Mouse (Mus musculus) heart, adult 8-10 months (tissue): ENCODE data around the gene 4933428G20Rik. TPM values are rescaled to one million over a fixed set of nuclear protein-coding genes. Genes with fewer than 3 reads are reported as not detected.

Experiments
- DNase-seq: peaks from one replicate; pipeline ENCODE4 v3.0.0; 2022; ENCODE audit warnings: low spot score
- total RNA-seq, 4 experiments: library from RNA; stranded (reverse); gene quantifications; 2 replicates each; pipeline ENCODE4 v1.2.4; 2022

4933428G20Rik gene
- total RNA-seq, 4 experiments from 2014 or later = not detected

DNA sequence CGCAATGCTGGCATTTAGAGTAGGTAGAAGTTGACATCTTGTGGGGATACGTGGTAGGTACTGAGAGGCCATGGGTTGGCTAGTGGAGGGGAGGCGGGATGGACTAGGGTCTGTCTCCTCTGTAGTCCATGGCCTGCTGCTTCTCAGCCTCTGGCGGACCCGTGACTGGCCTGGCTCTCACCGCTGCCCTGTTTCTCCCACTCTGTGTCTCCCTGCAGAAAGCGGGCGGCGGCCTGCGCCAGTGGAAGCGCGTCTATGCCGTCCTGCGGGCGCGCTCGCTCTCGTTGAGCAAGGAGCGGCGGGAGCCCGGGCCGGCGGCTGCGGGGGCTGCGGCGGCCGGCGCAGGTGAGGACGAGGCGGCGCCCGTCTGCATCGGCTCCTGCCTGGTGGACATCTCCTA, 37.0 kb downstream of the 4933428G20Rik start:
- no peak for DNase-seq

DNA sequence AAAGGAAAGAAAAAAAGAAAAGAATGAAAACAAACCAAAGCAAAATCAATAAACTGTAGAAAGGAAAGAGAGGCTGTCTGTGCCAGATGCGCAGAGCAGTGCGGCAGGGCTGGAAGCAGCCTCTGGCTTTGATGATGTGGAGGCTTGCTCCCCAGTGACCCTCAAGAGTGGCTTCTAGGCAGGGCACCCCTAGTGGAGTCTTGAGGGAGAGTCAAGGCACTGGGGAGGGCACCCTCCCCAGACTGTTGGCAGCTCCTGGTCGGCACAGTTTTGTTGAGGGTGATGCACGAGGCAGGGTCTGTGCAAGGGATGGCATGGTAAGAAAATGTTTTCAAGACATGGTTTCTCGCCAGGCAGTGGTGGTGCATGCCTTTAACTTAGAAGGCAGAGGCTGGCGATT, 37.6 kb downstream of the 4933428G20Rik start:
- DNase-seq = no peak

DNA sequence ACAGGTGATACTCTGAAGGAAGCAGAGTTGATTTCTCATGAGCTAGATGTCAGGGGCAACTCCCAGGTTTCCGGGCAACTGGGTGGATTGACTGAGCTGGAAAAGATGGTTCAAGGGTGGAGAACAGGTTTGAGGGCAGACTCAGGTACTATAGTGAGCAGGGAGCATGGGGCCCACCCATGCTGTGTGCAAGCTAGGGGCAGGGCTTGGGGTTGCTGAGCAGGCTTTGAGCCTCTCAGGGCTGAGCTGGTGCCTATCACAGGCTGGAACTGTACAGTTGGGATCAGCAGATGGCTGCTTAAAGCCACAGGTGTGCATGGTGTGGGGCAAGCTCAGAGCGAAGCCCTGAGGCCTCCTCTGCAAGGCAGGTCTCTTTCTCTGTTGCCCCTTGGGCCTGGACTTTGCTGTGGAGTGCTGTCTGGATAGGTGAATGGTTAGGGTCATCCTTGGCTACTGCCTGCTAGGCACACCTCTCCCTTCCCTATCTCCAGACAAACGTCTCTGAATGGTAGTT, 38.8 kb downstream of the 4933428G20Rik start:
- DNase-seq = no peak

DNA sequence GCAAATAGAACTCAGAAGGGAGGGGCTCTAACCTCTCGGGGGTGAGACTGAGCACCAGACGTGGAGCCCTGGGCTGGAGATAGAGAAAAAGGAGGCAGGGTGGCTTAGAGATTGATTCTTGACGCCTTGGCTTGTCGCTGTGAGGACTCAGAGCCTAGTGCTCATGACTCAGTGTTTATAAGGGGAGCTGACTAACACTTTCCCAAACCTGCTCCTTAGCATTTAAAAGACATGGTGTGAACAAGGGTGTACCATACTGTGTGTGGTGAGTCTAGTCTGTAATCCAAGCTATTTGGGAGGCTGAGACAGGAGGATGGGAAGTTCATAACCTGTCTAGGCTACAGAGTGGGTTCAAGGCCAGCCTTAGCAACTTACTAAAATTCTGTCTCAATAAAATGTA, 43.0 kb downstream of the 4933428G20Rik start:
- no peak for DNase-seq

GRCm38 (mm10) chr11:97451625-97452024, 48.5 kb downstream of the 4933428G20Rik start:
- DNase-seq = peak; percentile 44

DNA sequence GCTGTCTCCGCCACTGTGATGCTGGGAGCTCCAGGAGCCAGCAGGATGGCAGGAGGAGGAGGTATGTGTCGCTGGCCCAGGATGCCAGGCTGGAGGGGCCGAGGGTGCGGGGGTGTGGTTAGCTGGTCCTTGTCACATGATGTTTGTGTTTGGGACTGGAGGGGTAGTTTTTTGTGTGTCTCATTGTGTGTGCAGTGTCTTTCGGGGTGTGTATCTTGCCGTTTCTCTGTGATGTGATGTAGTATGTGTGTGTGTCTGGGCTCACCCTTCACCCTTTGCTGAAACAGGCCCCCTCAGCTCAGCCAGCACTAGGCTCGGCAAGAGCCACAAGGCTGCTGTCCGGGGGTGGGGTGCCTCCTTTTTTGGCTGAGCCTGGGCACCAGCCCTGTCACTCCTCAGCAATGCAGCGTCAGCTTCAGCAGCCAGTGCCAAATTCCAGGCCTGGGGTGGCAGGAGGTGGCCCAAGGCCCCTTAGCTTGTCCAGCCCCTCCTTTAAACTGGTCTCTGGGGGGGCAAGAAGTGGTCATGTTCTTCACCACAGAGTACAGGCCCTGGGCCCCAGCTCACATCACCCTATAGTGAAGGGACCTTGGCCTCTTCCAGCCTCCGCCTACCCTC, 49.7 kb downstream of the 4933428G20Rik start:
- DNase-seq = peak; percentile 38

GRCm38 (mm10) chr11:97449601-97450293, 50.4 kb downstream of the 4933428G20Rik start:
- peak; percentile 80 for DNase-seq

- no peak for DNase-seq
These were observed 51.3 kb downstream of the 4933428G20Rik start for GRCm38 (mm10) chr11:97448611-97449394.

DNA sequence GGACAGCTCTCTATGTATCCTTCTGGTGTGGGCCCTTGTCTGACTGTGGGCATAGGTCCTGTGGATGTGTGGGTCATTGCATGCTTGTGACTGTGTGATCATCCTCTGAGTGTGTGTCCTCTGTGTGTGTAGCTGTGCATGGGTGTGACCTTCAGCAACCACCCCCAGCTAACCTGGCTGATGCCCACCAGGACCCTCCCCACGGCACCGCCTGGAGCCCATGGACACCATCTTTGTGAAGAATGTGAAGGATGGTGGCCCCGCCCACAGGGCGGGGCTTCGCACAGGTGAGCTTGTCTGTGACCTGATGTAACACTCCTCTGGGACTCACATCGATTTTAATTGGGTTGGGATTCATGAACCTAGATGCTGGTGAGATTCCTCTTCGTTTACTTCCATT, 52.2 kb downstream of the 4933428G20Rik start:
- DNase-seq = no peak

DNA sequence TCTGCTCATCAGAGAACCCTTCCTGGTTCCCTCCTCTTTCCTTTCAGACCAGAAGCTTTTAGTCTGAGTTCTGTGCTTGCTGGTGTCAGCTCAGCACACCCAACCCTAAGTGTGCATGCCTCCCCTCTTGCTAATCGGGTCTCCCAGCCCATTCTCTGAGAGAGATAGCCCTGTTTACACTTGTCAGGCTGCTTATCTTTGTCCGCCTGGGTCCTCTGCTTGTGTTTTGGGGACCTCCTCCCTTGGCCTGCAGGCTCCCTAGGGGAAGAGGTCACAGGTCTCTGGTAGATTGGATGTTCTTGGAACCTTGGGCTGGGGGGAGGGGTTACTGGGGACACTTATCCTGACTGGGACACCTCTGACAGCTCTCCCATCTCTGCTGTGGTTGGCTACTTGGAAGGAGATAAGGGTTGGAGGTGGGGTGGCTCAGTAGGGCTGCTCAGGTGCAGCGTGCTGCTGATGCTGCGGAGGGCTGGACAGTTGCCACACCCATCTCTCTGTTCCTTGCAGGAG, 54.1 kb downstream of the 4933428G20Rik start:
- no peak for DNase-seq

GRCm38 (mm10) chr11:97445596-97445995, 54.5 kb downstream of the 4933428G20Rik start:
- DNase-seq = no peak

GRCm38 (mm10) chr11:97442891-97443675, 57.1 kb downstream of the 4933428G20Rik start:
- no peak for DNase-seq

GRCm38 (mm10) chr11:97441658-97442125, 58.4 kb downstream of the 4933428G20Rik start:
- no peak for DNase-seq

DNA sequence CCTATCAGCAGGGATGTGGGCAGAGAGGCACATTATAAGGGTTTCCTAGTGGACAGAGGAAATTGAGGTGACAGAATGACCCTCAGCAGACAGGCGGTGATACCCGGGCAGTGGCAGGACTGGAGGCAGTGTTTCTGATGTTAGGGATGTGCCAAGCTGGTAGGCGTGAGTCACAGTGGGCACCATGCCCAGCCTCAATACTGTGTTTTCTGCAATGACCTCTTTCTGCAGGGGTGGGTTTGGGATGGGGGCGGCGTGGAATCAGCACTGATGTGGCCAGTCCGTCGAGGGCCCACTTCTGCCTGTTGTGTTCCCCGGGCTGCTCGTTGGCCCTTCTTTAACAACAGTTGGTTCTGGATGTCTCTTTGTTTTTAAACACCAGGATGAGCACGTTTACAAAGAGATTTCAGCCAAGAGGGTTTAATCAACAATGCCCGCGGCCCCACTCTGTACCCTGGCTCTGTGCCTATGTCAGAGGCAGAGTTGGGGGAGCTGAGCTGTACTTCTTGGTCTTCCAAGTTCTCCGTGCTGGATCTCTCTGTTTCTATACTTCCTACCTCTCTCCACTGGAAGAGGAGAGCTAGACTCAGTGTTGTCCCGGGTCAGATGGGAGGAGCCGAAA, 59.0 kb downstream of the 4933428G20Rik start:
- DNase-seq = no peak

Other genes with a start within 250 kb of the 4933428G20Rik start
- gene Npepps, start 219.7 kb downstream of the 4933428G20Rik start, total RNA-seq = 10 to 100 TPM; 78.1 to 82.3 (median 79.1) TPM
- 10 to 100 TPM; 49.9 to 64.7 (median 56.9) TPM for gene Mrpl45, start 184.6 kb downstream of the 4933428G20Rik start, total RNA-seq
- gene Gpr179, start 148.3 kb downstream of the 4933428G20Rik start, total RNA-seq = under 1 TPM in 3 of 4 experiments, not detected in 1; 0.06 to 0.12 (median 0.06) TPM
- 10 to 100 TPM; 19.2 to 23.4 (median 20.0) TPM for gene Socs7, start 137.8 kb downstream of the 4933428G20Rik start, total RNA-seq
- 10 to 100 TPM; 13.3 to 14.9 (median 14.0) TPM for gene Arhgap23, start 84.8 kb downstream of the 4933428G20Rik start, total RNA-seq
- gene Srcin1, start 75.8 kb upstream of the 4933428G20Rik start, total RNA-seq = under 1 TPM; 0.06 to 0.75 (median 0.18) TPM
- 1 to 10 TPM in 3 of 4 experiments, under 1 TPM in 1; 0.92 to 1.7 (median 1.2) TPM for gene Epop, start 129.4 kb upstream of the 4933428G20Rik start, total RNA-seq
- gene Mllt6, start 163.1 kb upstream of the 4933428G20Rik start, total RNA-seq = 10 to 100 TPM; 68.8 to 84.0 (median 69.8) TPM
- 100 to 1,000 TPM; 133 to 158 (median 141) TPM for gene Cisd3, start 185.5 kb upstream of the 4933428G20Rik start, total RNA-seq
- 1 to 10 TPM; 4.6 to 6.3 (median 5.3) TPM for gene Pcgf2, start 200.2 kb upstream of the 4933428G20Rik start, total RNA-seq
- gene Psmb3, start 203.1 kb upstream of the 4933428G20Rik start, total RNA-seq = 100 to 1,000 TPM; 145 to 154 (median 150) TPM
- gene Pip4k2b, start 244.4 kb upstream of the 4933428G20Rik start, total RNA-seq = 10 to 100 TPM; 21.9 to 26.6 (median 25.6) TPM